Mouse (Mus musculus) WW6 (cell line): Measurements from ENCODE around the gene Osbpl8.
"Not testable (repeated sequence)": the region's sequence is repeated elsewhere in the genome, so short reads cannot be mapped to it uniquely, and the experiment has no call there.

ENCODE experiments used
- DNase-seq: peaks from one replicate; pipeline ENCODE4 v3.0.0-alpha.2; 2013; ENCODE audit warnings: low read depth, low spot score

Gene Osbpl8

DNA sequence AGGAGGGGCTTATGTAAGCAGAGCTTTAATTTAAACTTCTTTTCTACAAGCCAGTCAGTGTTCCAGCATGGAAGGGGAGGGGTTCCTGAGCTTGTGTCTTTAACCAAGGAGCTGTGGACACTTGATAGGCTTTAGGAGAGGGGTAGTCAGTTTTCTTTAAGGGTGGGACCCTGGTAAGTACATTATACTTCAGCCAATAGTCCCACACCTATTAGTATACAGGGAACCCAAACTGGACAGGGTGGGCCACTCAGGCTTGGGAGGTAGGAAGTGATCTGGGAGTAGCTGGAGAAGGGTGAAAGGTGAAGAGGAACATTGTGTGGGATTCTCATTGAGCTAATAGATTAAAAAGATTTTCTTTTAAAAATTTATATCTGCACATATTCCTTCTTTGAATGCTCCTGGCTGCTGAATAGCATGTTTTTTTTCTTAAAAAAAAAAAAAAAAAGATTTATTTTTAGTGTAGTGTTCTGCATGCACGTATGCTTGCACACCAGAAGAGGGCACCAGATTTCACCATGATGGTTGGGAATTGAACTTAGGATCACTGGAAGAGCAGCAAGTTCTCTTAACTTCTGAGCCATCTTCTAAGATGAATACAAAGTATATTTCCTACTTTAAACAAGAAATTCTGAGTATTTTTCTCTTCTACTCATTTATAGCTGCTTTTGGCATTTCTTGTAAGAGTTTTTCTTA is 21.2 kb downstream of the Osbpl8 start:
- no peak for DNase-seq

DNA sequence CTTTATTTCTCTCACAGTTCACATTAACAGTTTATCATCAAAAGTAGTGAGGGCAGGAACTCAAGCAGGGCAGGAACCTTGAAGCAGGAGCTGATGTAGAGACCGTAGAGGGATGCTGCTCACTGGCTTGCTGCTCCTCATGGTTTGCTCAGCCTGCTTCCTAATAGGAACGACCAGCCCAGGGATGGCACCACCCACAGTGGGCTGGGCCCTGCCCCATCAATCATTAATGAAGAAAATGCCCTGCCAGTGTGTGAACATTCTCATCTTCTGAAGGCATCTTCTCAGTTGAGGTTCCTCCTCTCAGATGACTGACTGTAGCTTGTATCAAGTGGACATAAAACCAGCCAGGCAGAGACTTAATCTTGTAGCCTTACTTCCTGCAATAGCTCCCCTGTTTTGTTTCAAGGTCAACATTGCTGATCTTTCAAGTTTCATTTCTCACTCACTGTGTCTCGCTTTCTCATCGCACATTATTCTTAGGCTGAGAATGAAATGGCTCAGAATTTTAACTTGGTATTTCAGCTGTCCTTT is 24.5 kb downstream of the Osbpl8 start:
- no peak for DNase-seq

DNA sequence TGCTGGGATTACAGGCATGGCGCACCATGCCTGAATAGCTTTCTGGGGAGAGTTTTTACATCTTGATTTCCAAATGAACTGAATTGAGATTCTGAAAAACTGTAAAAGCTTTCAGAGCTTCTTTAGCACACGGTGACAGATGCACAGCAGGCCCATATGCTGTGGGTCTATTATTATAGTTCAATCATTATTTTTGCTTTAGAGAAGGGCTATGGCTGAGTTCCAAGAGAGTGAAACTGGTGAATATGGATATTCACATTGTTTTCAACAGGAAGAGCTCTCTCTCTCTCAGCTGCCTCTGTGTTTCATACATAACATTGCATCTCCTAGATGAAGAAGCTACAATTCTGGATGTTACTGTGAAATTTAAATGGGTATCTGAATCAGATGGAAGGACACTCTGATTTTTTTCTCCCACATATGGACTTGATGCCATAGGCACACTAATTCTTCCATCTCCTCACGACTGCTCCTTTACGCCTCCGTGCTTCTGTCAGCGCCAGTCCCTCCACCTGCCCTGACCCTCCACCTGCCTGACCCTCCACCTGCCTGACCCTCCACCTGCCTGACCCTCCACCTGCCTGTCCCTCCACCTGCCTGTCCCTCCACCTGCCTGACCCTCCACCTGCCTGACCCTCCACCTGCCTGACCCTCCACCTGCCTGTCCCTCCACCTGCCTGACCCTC is 25.7 kb downstream of the Osbpl8 start:
- DNase-seq, result no peak

DNA sequence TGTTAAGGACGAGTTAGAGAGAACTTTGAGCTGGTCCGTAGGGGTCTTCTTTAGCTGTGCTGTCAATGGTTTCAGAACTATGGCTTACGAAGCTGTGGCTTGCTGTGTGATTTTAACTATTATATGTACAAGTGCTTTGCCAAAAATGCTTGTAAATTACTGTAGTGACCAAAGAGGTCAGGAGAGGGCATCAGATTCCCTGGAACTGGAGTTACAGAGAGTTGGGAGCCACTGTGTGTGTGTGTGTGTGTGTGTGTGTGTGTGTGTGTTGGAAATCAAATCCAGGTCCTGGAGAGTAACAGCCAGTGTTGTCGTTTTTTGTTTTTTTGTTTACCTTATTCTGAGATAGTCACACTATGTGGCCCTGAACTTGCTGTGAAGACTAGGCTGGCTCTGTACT is 29.0 kb downstream of the Osbpl8 start:
- DNase-seq, result no peak

DNA sequence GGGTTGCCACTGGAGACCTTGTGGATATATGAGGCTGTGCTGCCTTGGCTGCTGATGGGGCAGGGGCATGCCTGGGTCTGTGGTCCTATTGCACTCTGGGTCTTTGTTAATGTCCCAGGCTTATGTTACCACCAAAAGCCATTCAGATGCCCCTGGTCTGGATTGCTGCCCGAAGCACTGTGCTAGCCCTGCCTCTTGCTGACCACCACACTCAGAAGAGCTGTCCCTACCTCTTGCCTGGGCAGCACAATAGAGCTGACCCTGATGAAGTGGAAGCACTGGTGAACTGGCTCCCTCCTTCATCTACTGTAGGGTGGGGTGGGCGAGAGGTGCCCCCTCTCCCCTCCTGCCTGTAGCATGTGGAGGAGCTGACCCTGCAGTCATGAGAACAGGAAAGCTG is 31.6 kb downstream of the Osbpl8 start:
- DNase-seq, result no peak

DNA sequence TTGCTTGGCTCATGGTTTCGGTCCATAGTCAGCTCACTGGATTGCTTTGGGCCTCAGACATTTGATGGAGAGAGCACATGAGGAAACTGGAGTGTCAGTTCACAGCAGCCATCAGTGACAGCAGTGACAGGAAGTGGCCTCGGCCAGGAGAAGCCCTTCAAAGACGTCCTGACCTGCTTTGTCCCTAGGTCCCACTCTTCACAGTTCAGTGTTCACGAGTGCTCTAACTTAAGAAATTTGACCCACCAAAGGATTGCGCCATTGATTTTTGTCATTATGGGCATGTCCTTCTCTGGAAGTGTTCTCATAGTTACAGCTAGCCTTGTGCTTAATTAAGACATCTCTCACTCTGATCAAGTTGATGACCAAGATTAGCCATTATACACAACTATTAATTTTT is 34.2 kb downstream of the Osbpl8 start:
- DNase-seq, result not testable (repeated sequence)

DNA sequence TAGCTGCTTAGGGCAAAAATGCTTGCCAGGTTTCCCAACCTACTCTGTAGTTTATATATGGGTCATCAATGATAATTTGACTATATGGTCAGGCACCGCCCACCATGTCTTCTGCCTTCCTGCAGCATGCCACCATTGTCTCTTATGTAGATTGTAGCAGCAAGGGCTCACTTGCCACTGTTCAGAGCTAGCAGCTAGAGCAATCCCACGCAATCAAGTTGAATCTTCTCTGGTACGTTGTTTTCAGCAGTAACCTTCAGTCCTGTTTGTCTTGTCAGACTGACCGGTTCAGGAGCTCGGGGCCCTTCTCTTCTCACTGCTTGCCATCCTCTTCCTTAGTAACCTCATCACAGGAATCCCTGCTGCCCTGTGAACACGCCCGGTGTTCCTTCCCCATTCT is 36.6 kb downstream of the Osbpl8 start:
- no peak for DNase-seq

DNA sequence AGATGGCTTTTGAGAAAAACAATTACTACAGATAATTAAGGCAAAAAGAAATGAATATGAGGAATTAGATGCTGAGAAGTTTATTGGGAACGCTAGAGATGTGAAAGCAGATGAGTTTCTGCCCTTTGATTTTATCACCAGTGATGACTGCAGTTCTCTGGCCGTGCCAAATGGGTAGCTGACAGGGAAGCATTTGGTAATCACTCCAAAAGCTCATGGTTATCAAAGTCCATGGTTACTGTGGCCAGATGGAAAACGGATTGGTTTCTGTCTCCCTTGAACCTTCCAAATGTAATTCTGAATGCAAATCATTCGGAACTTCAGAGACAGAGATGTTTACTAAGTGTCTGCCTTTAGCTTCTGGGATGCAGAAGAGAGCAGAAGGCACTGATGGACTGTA is 37.1 kb downstream of the Osbpl8 start:
- no peak for DNase-seq

DNA sequence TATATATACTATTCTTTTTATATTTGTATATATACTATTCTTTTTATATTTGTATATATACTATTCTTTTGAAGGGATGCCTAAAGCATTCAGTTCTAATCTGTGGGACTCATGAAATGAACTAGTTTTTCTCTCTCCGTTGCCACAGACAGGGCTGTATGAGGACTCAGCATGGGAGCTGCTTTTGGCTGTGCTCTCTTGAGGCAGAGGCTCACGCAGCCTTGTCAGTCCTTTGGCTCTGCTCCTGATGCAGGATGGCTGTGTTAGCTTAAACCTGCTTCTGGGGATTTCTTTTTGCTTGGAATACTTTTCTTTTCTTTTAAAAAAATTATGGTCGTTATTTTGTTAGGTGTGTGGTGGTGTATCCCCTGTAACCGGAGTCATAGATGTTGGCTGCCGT is 39.5 kb downstream of the Osbpl8 start:
- DNase-seq, result no peak

DNA sequence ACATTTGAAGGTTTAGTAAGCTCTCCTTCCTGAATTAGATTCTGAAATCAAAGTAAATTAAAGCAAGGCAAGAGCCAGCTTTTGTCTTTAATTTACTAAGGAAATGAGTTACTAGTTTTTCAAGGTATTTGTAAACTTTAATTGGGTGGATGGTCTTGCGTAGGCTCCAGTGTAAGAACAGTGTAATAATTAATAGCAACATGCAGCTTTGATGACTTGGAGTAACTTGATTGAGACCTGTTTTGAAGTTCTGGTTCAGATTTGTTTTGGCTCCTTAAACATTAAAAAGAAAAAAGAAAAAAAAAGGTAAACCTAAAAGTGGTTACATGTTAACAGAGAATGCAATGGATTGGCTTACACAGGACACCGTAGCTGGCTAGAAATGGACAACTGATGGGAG is 40.9 kb downstream of the Osbpl8 start:
- no peak for DNase-seq

DNA sequence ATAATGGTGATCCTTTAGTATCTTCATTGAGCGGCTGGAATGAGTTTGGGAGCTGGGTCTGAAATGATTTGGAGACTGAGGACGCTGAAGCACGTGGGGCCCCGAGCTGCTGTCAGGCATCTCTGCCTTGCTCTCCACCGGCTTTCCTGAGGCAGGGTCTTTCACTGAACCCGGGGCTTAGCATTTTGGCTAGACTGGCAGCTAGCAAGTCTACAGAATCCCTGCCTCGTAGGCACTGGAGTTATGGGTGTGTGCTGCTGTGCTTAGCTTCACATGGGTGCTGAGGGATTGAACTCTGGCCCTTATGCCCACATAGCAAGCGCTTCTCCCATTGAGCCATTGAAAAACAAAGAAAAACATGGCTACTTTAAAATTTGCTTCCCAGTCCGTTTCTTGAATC is 42.8 kb downstream of the Osbpl8 start:
- DNase-seq, result no peak

DNA sequence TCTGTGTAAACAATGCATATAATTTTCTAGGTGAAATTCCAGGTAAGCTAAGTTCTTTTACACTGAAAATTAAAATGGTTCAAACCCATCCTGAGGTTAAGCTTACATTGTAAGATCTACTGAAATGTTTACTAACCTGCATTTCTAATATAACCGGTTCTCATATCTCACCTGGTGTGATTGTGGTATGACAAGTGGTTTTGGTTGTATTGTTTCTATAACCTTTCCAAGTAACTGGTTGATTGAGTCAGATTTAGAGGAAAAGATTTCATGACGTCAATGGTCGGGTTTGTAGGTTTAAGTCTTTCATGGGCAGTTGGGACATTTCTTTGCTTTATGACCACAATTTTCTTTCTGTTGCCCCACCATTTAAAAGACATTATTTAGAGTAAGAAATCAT is 49.5 kb downstream of the Osbpl8 start:
- no peak for DNase-seq

DNA sequence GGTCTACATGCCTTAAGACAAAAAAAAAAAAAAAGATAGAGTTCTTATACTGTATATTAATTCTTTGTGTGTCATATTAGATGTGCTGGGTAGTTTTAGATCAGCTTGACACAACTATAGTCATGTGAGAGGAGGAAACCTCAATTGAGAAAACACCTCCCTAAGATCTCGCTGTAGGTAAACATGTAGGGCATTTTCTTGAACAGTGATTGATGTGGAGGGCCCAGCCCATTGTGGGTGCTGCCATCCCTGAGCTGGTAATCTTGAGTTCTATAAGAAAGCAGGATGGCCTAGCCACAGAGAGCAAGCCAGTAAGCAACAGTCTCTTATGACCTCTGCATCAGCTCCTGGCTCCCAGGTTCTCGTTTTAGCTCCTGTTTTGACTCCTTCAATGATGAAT is 50.1 kb downstream of the Osbpl8 start:
- DNase-seq, result no peak

DNA sequence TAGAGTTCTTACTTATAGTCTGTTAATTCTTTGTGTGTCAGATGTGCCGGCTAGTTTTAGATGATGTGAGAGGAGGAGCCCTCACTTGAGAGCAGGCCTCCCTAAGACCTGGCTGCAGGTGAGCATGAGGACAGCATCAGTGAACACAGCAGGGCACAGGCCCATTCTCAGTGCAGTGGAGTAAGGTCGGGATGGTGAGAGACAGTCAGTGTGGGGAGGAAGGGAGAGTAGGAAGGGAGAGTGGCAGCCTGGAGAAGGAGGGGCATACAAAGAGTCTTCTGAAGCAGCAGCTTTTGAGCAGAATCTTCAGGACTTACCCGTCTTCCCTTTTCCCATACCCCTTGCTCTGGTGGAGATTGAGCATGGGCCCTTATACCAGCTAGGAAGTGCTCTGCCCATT is 51.0 kb downstream of the Osbpl8 start:
- DNase-seq, result no peak

DNA sequence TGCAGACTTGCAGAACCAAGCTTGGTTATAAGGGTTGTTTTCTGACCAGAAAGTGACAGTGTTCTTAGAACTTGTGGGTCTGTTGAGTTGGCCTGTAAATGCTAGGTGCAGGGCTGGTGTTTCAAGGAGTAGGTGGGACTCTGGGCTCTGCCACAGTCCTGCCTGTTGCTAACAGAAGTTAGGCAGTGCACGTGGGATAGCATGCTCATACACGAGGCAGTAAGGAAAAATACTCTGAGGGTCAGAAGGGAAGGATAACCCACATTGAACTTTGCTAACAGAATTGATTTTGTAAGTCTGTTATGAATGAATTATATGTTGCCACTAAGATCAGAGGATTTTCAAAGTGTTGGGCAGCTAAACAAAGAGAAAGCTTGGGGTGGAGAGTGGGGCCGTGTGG is 51.6 kb downstream of the Osbpl8 start:
- DNase-seq, result no peak

DNA sequence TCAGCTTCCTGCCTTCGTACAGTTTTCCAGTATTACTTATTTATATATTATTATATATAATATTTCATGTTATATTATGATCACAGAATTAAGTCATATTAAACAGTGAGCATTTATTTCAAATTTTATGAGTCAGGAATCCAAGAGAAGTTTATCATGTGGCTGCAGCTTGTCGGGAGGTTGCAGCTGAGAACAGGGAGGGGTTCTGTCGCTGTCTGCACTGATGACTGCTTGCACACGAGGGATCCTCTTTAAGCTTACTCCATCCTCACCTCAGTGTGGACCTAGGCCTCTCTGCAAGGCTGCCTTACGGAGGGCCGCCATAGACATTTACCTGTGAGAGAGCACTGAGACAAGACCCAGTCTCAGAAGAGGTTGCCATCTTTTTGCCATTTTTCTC is 58.0 kb downstream of the Osbpl8 start:
- DNase-seq, result no peak

DNA sequence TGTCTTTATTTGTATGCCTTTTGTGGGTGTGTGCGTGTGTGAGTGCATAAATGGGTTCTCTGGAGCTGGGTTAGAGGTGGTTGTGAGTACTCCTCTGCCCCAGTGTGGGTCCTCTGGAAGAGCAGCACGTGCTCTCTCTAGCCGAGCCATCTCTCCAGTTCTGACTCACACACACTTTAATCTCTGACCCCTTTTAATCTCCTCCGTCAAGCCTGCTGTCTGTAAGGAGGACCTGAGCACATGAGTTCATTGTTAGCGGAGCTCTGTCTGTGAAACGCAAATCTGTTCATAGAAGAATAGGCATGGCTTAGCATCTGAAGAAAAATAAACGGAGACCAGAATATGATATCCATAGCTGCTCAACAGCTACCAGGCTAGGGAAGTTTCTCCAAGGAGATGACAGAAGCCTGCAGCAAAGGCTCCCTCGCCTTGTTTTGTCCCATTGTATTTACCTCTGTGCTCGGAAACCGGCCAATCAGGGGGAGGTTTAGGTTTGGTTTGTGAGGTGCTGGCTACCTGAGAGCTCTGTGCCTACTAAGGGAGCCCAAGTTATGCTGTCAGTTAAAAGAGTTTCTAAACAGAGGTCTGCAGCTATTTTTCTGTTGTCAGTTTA is 58.8 kb downstream of the Osbpl8 start:
- no peak for DNase-seq

DNA sequence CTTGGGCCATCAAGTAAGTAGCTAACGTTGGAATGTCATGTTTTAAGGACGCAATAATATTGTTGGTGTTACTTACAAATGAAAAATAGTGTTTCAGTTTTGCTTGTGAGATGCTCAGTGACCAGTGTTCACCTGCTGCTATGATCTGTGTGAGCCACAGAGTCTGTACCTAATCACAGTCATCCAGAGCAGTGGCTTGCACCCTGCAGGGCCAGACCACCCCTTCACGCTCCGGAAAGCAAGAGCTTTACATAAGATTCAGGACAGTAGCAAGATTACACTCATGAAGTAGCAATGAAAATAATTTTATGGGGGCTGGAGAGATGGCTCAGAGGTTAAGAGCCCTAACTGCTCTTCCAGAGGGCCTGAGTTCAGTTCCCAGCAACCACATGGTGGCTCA is 60.1 kb downstream of the Osbpl8 start:
- DNase-seq, result no peak

DNA sequence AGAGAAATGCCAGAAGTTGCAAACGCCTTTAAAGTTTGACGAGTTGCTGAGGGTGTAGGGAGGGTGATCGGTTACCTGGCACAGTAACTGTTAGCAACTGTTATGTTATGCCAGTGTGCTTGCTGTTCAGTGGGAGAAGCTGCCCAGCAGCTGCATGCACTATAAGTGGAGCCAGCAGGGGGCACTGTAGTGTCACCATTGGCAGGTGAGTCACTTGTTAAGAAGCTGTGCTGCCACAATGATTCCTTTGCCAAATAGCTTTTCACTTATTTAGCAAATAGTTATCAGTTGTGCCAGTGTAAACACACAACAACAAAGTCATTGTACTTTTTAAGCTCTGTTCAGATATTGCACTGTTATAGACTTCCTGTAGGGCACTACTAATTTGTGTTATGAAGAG is 62.0 kb downstream of the Osbpl8 start:
- DNase-seq, result peak; percentile 65

DNA sequence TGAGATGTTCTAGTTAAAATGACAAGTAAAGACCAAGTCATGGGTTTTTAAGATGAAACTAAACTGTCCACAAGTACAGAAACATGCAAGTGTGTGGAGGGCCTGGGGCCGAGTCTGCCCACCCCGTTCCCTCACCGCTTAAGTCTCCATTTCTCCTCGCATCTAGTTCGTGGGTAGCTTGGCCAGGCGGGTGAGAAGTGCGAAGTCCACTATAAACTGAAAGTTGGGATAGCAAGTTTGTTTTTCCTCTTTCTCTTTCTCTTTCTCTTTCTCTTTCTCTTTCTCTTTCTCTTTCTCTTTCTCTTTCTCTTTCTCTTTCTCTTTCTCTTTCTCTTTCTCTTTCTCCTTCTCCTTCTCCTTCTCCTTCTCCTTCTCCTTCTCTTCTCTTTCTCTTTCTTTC is 67.7 kb downstream of the Osbpl8 start:
- not testable (repeated sequence) for DNase-seq

DNA sequence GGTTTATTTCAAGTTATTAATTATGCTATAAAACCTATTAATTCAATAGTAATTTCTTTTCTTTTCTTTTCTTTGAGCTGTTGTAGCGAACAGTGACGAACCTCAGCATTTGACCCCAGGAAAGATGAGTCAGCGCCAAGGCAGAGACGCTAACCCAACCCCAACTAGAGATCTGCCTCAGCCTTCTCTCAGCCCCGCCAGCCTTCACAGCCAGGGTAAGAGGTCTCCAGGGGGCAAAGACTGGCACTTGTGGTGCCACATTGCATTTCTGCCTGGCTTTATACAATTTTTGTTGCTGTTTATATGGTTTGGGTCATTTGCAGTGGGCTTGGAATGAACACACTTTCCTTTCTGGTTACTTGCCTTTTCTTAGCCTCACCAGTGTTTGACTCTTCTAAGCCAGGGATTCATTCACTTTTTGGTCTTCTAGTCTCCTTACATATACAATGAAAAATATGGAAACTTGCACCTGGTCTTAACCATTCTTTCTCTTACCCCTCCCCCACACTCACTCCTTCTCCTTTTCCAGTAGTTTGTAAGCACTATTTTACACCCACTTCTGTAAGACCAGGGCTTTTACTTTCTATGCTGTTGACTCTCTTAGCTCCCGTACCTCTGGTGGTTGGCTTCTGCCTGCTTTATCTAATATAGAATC is 69.1 kb downstream of the Osbpl8 start:
- no peak for DNase-seq
